Mouse (Mus musculus) intestine, postnatal 0 days (tissue): ENCODE measurements around the gene Hba-x. TPM values are rescaled to one million over a fixed set of nuclear protein-coding genes. Genes with fewer than 3 reads are reported as not detected.
A peak's percentile ranks its signal among the peaks of the same experiment; 100 is the strongest.

Experiments
- ATAC-seq: fragments of 200-750 bp; cut with Nextera tagmentation; 2 replicates; pipeline ENCODE4 v1.8.0; 2017; ENCODE audit warnings: mild to moderate bottlenecking, moderate TSS enrichment, moderate library complexity
- H3K27ac ChIP-seq: fragments of 300-500 bp; sonication (generic); 2 replicates; pipeline ENCODE4 v1.5.1; 2014; ENCODE audit warnings: mild to moderate bottlenecking, low read depth, low read length, moderate library complexity
- H3K27me3 ChIP-seq: fragments of 300-500 bp; sonication (generic); replicated peaks from 2 replicates; pipeline ENCODE4 v1.6.1; 2014; ENCODE audit warnings: low read length, mixed read lengths; ENCODE audit not compliant: control insufficient read depth, insufficient read depth
- H3K36me3 ChIP-seq: fragments of 300-500 bp; sonication (generic); 2 replicates; pipeline ENCODE4 v1.6.1; 2014; ENCODE audit warnings: mild to moderate bottlenecking, moderate library complexity; ENCODE audit not compliant: control insufficient read depth, insufficient read depth
- H3K4me1 ChIP-seq: fragments of 300-500 bp; sonication (generic); replicated peaks from 2 replicates; pipeline ENCODE4 v1.6.1; 2014; ENCODE audit warnings: antibody characterized with exemption, low read length, mixed read lengths; ENCODE audit not compliant: control insufficient read depth, insufficient read depth
- H3K4me2 ChIP-seq: fragments of 300-500 bp; sonication (generic); replicated peaks from 2 replicates; pipeline ENCODE4 v1.6.1; 2014; ENCODE audit warnings: low read depth, mild to moderate bottlenecking, moderate library complexity
- H3K4me3 ChIP-seq: fragments of 300-500 bp; sonication (generic); 2 replicates; pipeline ENCODE4 v1.5.1; 2014; ENCODE audit warnings: low read depth, low read length
- H3K9ac ChIP-seq: fragments of 300-500 bp; sonication (generic); 2 replicates; pipeline ENCODE4 v1.6.1; 2014; ENCODE audit warnings: mild to moderate bottlenecking, low read depth, low read length
- H3K9me3 ChIP-seq: fragments of 300-500 bp; sonication (generic); 2 replicates; pipeline ENCODE4 v1.6.1; 2016; ENCODE audit warnings: mixed run types; ENCODE audit not compliant: control insufficient read depth
- CTCF ChIP-seq: sonication (generic); IDR thresholded peaks from 2 replicates; pipeline ENCODE4 v1.5.1; 2016; ENCODE audit warnings: low read depth, mild to moderate bottlenecking, control low read depth, antibody characterized with exemption, moderate library complexity
- WGBS: fragments of 180-500 bp; shearing (Covaris S2); extraction: QIAGEN DNeasy Blood & Tissue Kit; methylation state at CpG from one replicate; pipeline ENCODE4 v1.1.7; 2014; 5-methylcytosine and 5-hydroxymethylcytosine counted together
- polyA plus RNA-seq: library from polyadenylated mRNA; unstranded; fragments of >200 nt; fragmentation: Nextera tagmentation; extraction: Ambion mirVana; gene quantifications from 2 replicates; pipeline ENCODE4 v1.2.1, GENCODE M21; 2015

Hba-x gene
- polyA plus RNA-seq, 1 experiment from 2014 or later = 0.23 TPM

DNA sequence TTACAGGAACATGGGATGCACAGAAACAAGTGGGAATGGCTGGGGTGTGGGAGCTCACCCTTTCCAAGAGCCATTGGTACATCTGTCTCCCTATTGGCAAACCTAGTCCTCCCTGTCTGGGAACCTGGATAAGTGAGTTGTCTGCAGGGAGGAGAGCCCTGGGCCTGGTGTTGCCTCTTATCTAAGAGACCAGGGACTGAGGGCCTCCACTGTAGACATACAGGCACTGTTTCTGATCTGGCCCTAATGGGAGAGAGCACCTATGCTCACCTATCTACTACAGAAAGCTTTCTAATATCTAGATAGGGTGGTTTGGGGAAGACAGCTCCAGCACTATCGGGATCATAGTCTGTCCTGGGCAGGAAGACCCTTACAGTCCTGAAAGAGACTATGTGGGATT is 20.1 kb upstream of the Hba-x start:
- Histone ChIP-seq H3K36me3 (peaks cover 34% of the 10 kb centered on the region), H3K9me3 (no peaks in the 10 kb centered on the region), H3K4me3 (no peak overlapping the region), H3K9ac (no peak overlapping the region), H3K4me2 (no peak overlapping the region), H3K27me3 (no peaks in the 10 kb centered on the region), H3K4me1 (no peaks in the 10 kb centered on the region), H3K27ac (no peak overlapping the region)
- 97% methylated on average over 1 of the region's 1 CpGs for WGBS
- no peak for TF ChIP-seq CTCF
- no peak for ATAC-seq

DNA sequence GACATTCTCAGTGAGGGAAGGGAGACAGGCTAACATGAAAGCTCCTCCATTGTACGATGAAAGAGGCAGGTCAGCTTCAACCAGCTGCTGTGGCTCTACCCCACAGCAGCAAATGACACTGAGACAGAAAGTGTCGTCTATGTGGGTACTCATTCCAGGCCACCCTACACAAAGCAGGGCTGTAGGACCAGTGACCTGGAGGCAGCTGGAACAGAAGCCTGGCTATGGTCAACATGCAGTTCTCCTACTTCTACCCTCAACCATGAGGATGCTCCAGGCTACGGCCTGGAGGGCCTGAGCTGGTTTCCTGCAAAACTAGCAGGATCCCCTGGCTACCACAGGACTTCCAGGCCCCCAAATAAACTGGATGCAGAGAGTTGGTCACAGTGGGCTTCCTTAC is 19.6 kb upstream of the Hba-x start:
- Histone ChIP-seq H3K9me3 (no peaks in the 10 kb centered on the region), H3K36me3 (peaks cover 36% of the 10 kb centered on the region)
- no peak for ATAC-seq

DNA sequence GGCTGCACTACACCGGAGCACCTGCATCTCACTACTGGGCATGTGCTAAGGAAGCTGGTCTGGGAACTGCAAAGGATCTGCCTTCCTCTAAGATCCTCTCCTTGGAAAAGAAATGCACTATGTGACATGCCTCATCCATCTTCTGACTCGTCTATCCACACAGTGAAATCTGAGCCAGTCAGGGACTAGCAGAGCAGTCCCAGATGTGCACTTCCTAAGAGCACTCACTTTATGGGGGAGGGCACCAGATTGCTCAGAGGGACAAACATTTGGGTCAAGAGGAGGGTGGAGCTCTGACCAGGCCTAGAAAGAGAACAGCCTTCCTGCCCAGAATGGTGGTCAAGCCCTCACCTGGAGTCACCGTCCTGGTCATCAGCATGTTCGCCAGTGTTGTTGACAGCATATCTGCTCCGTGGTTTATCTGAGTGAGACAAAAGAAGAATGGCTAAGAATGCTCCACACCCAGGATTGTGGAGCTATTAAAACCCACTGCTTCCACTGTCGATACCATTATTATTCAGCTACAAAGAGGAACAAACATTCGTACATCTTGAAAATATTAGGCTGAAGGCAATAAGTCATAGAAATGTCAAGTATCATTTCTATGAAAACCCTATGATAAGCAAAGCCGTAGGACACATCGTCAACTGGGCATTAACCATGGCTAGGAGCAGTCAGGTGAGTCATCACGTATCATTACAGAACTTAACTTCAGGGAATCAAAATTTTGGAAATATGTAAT is 13.4 kb upstream of the Hba-x start:
- peaks cover 18% of the 10 kb centered on the region; the same call in 1 of the 2 replicates for H3K36me3 ChIP-seq
- no peak overlapping the region for H3K4me3 ChIP-seq
- no peak overlapping the region for H3K4me2 ChIP-seq
- H3K27ac ChIP-seq = no peak overlapping the region
- H3K9me3 ChIP-seq = no peaks in the 10 kb centered on the region
- 69% methylated on average over 10 of the region's 10 CpGs for WGBS
- no peaks in the 10 kb centered on the region for H3K27me3 ChIP-seq
- no peak overlapping the region for H3K9ac ChIP-seq
- TF ChIP-seq CTCF = no peak
- ATAC-seq = no peak
- peaks cover under 1% of the 10 kb centered on the region; the same call in 1 of the 2 replicates for H3K4me1 ChIP-seq

More for the DNA sequence above, 19.6 kb upstream of the Hba-x start:
- H3K27me3 ChIP-seq = no peaks in the 10 kb centered on the region
- H3K4me2 ChIP-seq = no peak overlapping the region
- H3K4me1 ChIP-seq = no peaks in the 10 kb centered on the region
- no peak overlapping the region for H3K9ac ChIP-seq
- 92% methylated on average over 3 of the region's 3 CpGs for WGBS
- no peak for TF ChIP-seq CTCF
- H3K4me3 ChIP-seq = no peak overlapping the region
- H3K27ac ChIP-seq = no peak overlapping the region

DNA sequence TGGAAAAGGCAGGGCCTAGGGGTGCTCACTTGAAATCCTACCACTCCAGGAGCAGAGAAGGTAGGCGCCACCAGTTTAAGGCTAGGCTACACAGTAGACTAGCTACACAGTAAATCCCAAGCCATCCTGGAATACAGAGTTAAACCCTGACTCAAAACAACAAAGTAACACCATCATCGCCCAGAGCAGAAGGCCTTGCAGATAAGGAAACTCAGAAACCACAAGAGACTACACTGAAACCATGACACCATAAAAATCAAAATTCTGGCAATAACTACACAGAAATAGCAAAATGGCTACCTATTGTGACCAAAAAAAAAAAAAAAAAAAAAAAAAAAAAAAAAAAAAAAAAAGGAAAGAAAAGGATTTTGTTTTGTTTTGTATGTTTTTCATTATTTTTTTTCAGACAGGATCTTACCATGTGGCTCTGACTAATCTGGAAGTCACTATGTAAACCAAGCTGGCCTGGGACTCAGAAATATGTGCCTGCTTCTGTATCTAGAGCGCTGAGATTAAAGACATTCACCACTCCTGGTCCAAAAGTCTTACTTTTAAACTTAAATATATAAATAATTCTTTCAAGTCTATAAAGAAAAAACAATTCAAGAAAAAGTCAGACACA is 11.0 kb upstream of the Hba-x start:
- TF ChIP-seq CTCF = no peak
- Histone ChIP-seq H3K27ac (no peak overlapping the region), H3K9me3 (no peaks in the 10 kb centered on the region), H3K4me1 (peaks cover 3% of the 10 kb centered on the region; the same call in 1 of the 2 replicates), H3K4me2 (no peak overlapping the region), H3K27me3 (no peaks in the 10 kb centered on the region; the same call in 1 of the 2 replicates), H3K9ac (no peak overlapping the region), H3K36me3 (peaks cover 17% of the 10 kb centered on the region; the same call in 1 of the 2 replicates), H3K4me3 (no peak overlapping the region)
- ATAC-seq = no peak
- 91% methylated on average over 3 of the region's 3 CpGs for WGBS

DNA sequence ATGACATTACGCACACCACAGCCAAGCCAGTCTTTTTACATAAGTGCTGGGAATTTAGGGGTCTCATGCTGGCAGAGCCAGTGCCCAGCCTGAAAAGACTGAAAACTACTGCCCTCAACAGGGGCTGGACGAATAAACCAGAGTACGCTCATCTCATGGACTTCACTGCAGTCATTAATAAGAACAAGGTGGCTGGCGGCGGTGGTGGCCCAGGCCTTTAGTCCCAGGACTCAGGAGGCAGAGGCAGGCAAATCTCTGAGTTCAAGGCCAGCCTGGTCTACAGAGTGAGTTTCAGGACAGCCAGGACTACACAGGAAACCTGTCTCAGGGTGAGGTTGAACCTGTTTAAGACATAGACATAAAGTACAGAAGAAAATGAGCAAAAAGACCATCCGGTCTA is 10.0 kb upstream of the Hba-x start:
- Histone ChIP-seq H3K9ac (no peak overlapping the region), H3K9me3 (no peaks in the 10 kb centered on the region), H3K4me1 (peaks cover 3% of the 10 kb centered on the region; the same call in 1 of the 2 replicates), H3K36me3 (peaks cover 14% of the 10 kb centered on the region; the same call in 1 of the 2 replicates), H3K4me3 (no peak overlapping the region), H3K4me2 (no peak overlapping the region), H3K27ac (no peak overlapping the region), H3K27me3 (no peaks in the 10 kb centered on the region; the same call in 1 of the 2 replicates)
- WGBS = 91% methylated on average over 6 of the region's 6 CpGs
- no peak for ATAC-seq
- no peak for TF ChIP-seq CTCF

DNA sequence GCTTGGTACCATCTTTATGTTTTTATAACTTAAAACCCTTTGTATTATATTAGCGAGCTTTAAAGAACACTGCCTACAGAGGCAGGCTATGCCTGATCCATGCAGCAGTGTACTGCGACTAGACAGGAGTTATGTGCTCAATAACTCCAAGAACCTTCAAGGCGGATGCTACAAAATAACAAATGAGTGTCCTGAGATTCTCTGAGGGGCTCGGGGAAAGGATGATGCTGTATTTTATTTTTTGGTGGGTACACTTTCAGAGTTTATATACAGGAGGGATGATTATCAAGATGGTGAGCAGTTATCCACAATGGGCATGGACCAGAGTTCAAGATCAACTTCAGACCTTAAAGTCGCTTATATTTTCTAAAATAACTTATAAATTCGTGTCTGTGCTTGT is 9.4 kb upstream of the Hba-x start:
- no peak for ATAC-seq
- peak overlapping the region; percentile 93 for H3K9ac ChIP-seq
- peaks cover 10% of the 10 kb centered on the region; the same call in 1 of the 2 replicates for H3K36me3 ChIP-seq
- no peaks in the 10 kb centered on the region for H3K9me3 ChIP-seq
- H3K4me3 ChIP-seq = peak overlapping the region; percentile 84
- 15% methylated on average over 6 of the region's 6 CpGs for WGBS
- peak overlapping the region; percentile 86 for H3K4me2 ChIP-seq
- TF ChIP-seq CTCF = no peak
- no peaks in the 10 kb centered on the region; the same call in 1 of the 2 replicates for H3K27me3 ChIP-seq
- H3K4me1 ChIP-seq = peaks cover 3% of the 10 kb centered on the region; the same call in 1 of the 2 replicates
- peak overlapping the region; percentile 89; the same call in 1 of the 2 replicates for H3K27ac ChIP-seq
